Mouse (Mus musculus) liver, embryonic 14.5 days (tissue): Measurements from ENCODE around the gene Tns3. TPM values are rescaled to one million over a fixed set of nuclear protein-coding genes. Genes with fewer than 3 reads are reported as not detected.

Source experiments
- ATAC-seq: fragments of 200-750 bp; cut with Nextera tagmentation; 2 replicates; pipeline ENCODE4 v1.8.0; 2017; ENCODE audit warnings: moderate number of reproducible peaks, mild to moderate bottlenecking, moderate library complexity; ENCODE audit not compliant: insufficient read depth
- DNase-seq, 3 experiments: peaks; one replicate each; pipeline ENCODE4 v3.0.0-alpha.2; 2012 to 2013; ENCODE audit warnings: low read depth in 3 of 3, low spot score in 3 of 3
- H3K27ac ChIP-seq: fragments of 300-500 bp; sonication (generic); 2 replicates; pipeline ENCODE4 v1.5.1; 2014; ENCODE audit warnings: moderate library complexity, mild to moderate bottlenecking, control low read depth, inconsistent platforms
- H3K27me3 ChIP-seq: fragments of 300-500 bp; sonication (generic); 2 replicates; pipeline ENCODE4 v1.6.1; 2014; ENCODE audit warnings: mild to moderate bottlenecking, low read length, moderate library complexity; ENCODE audit not compliant: control insufficient read depth, insufficient read depth
- H3K36me3 ChIP-seq: fragments of 300-500 bp; sonication (generic); replicated peaks from 2 replicates; pipeline ENCODE4 v1.6.1; 2014; ENCODE audit warnings: low read depth; ENCODE audit not compliant: control insufficient read depth, insufficient read depth
- H3K4me1 ChIP-seq, 2 experiments: fragments of 200-500 bp in 1 of 2; fragments of 300-500 bp in 1 of 2; sonication (generic) in 1 of 2; replicated peaks; 2 replicates each; pipeline ENCODE4 v1.6.1; 2012 to 2014; ENCODE audit warnings: antibody characterized with exemption in 1 of 2, inconsistent platforms in 1 of 2, low read length in 1 of 2; ENCODE audit not compliant: control insufficient read depth in 2 of 2, insufficient read depth in 2 of 2
- H3K4me2 ChIP-seq: fragments of 300-500 bp; sonication (generic); 2 replicates; pipeline ENCODE4 v1.6.1; 2014; ENCODE audit warnings: low read depth, mild to moderate bottlenecking, control low read depth, moderate library complexity
- H3K4me3 ChIP-seq, 2 experiments: fragments of 200-500 bp in 1 of 2; fragments of 300-500 bp in 1 of 2; sonication (generic) in 1 of 2; 2 replicates each; pipeline ENCODE4 v1.5.1; 2012 to 2014; ENCODE audit warnings: low read depth in 2 of 2, low read length in 2 of 2, mild to moderate bottlenecking in 2 of 2, control low read depth in 1 of 2, inconsistent platforms in 1 of 2, moderate library complexity in 1 of 2; ENCODE audit not compliant: insufficient read depth in 1 of 2
- H3K9ac ChIP-seq: fragments of 300-500 bp; sonication (generic); replicated peaks from 2 replicates; pipeline ENCODE4 v1.6.1; 2014; ENCODE audit warnings: mild to moderate bottlenecking, control low read depth, moderate library complexity
- H3K9me3 ChIP-seq: fragments of 300-500 bp; sonication (generic); 2 replicates; pipeline ENCODE4 v1.6.1; 2016; ENCODE audit warnings: low read length, mixed read lengths; ENCODE audit not compliant: control insufficient read depth
- CTCF ChIP-seq: IDR thresholded peaks from 2 replicates; pipeline ENCODE4 v1.5.1; 2016; ENCODE audit warnings: antibody characterized with exemption, low read depth, control low read depth
- EP300 ChIP-seq: IDR thresholded peaks from 2 replicates; pipeline ENCODE4 v1.6.1; 2016; ENCODE audit warnings: antibody characterized with exemption, low read depth
- WGBS: fragments of 180-500 bp; shearing (Covaris S2); extraction: QIAGEN DNeasy Blood & Tissue Kit; methylation state at CpG from one replicate; pipeline ENCODE4 v1.1.7; 2014; ENCODE audit not compliant: insufficient replicate concordance; 5-methylcytosine and 5-hydroxymethylcytosine counted together
- polyA plus RNA-seq, 2 experiments: library from polyadenylated mRNA; depleted of rRNA in 1 of 2; stranded (reverse) in 1 of 2; unstranded in 1 of 2; fragments of >200 nt; fragmentation: Nextera tagmentation in 1 of 2; extraction: Ambion mirVana in 1 of 2; gene quantifications; 2 replicates each; pipeline versions ENCODE4 v1.2.1 to v1.2.3; 2012 to 2014

Gene Tns3
- polyA plus RNA-seq, 2 experiments = 2.0 to 3.0 TPM

- no peaks in the 10 kb centered on the region for H3K36me3 ChIP-seq
- no peak for TF ChIP-seq EP300
- TF ChIP-seq CTCF = no peak
- DNase-seq = no peak
- H3K9ac ChIP-seq = no peak overlapping the region
- H3K27ac ChIP-seq = no peak overlapping the region
- H3K4me2 ChIP-seq = no peak overlapping the region
- 73% methylated on average over 10 of the region's 10 CpGs for WGBS
- H3K9me3 ChIP-seq = no peaks in the 10 kb centered on the region
- no peak overlapping the region for H3K4me3 ChIP-seq
- ATAC-seq = no peak
- H3K27me3 ChIP-seq = no peaks in the 10 kb centered on the region
- no peaks in the 10 kb centered on the region for H3K4me1 ChIP-seq
Measured at GRCm38 (mm10) chr11:8492332-8492731, 172.0 kb downstream of the Tns3 start.

GRCm38 (mm10) chr11:8488248-8488647 is 176.1 kb downstream of the Tns3 start:
- no peaks in the 10 kb centered on the region for H3K9me3 ChIP-seq
- 48% methylated on average over 6 of the region's 6 CpGs for WGBS
- TF ChIP-seq CTCF = no peak
- no peak for TF ChIP-seq EP300
- no peak overlapping the region for H3K9ac ChIP-seq
- no peaks in the 10 kb centered on the region for H3K36me3 ChIP-seq
- H3K4me1 ChIP-seq = no peaks in the 10 kb centered on the region
- H3K27me3 ChIP-seq = no peaks in the 10 kb centered on the region
- no peak overlapping the region for H3K4me2 ChIP-seq
- ATAC-seq (no peak), DNase-seq (no peak)
- H3K4me3 ChIP-seq = no peak overlapping the region
- H3K27ac ChIP-seq = no peak overlapping the region

GRCm38 (mm10) chr11:8486552-8486951 is 177.8 kb downstream of the Tns3 start:
- Histone ChIP-seq H3K9ac (no peak overlapping the region), H3K4me3 (no peak overlapping the region), H3K27ac (no peak overlapping the region), H3K4me1 (no peaks in the 10 kb centered on the region), H3K27me3 (no peaks in the 10 kb centered on the region), H3K9me3 (no peaks in the 10 kb centered on the region), H3K4me2 (no peak overlapping the region), H3K36me3 (no peaks in the 10 kb centered on the region)
- WGBS = 59% methylated on average over 4 of the region's 4 CpGs
- TF ChIP-seq EP300 (no peak), CTCF (no peak)
- ATAC-seq (no peak), DNase-seq (no peak)

GRCm38 (mm10) chr11:8484538-8484937 is 179.8 kb downstream of the Tns3 start:
- no peak for DNase-seq

GRCm38 (mm10) chr11:8482721-8483120 is 181.6 kb downstream of the Tns3 start:
- H3K27me3 ChIP-seq = no peaks in the 10 kb centered on the region
- TF ChIP-seq EP300 = no peak
- TF ChIP-seq CTCF = no peak
- ATAC-seq (no peak), DNase-seq (no peak)
- H3K9me3 ChIP-seq = no peaks in the 10 kb centered on the region
- H3K4me3 ChIP-seq = no peak overlapping the region
- no peaks in the 10 kb centered on the region for H3K4me1 ChIP-seq
- H3K36me3 ChIP-seq = no peaks in the 10 kb centered on the region
- no peak overlapping the region for H3K27ac ChIP-seq
- H3K9ac ChIP-seq = no peak overlapping the region
- WGBS = 62% methylated on average over 3 of the region's 3 CpGs
- H3K4me2 ChIP-seq = no peak overlapping the region

More at GRCm38 (mm10) chr11:8484538-8484937, 179.8 kb downstream of the Tns3 start:
- TF ChIP-seq EP300 (no peak), CTCF (no peak)
- no peak overlapping the region for H3K9ac ChIP-seq
- H3K36me3 ChIP-seq = no peaks in the 10 kb centered on the region
- no peak overlapping the region for H3K27ac ChIP-seq
- no peaks in the 10 kb centered on the region for H3K9me3 ChIP-seq
- no peak overlapping the region for H3K4me2 ChIP-seq
- H3K27me3 ChIP-seq = no peaks in the 10 kb centered on the region
- WGBS = 55% methylated on average over 4 of the region's 4 CpGs
- no peaks in the 10 kb centered on the region for H3K4me1 ChIP-seq
- no peak overlapping the region for H3K4me3 ChIP-seq
- ATAC-seq = no peak
